Mouse (Mus musculus) CH12.LX (cell line): ENCODE data around the gene Sertm1. TPM values are rescaled to one million over a fixed set of nuclear protein-coding genes. Genes with fewer than 3 reads are reported as not detected.
A peak's percentile ranks its signal among the peaks of the same experiment; 100 is the strongest.

Source experiments
- DNase-seq: peaks from one replicate; pipeline ENCODE4 v3.0.0-alpha.2; 2013; ENCODE audit errors: extremely low read depth
- H3K27ac ChIP-seq: 2 replicates; pipeline ENCODE4 v1.5.1; 2012; ENCODE audit warnings: low read depth, mild to moderate bottlenecking, control low read depth, moderate library complexity; ENCODE audit not compliant: insufficient read depth
- H3K27me3 ChIP-seq: replicated peaks from 2 replicates; pipeline ENCODE3; 2012; ENCODE audit warnings: inconsistent platforms
- H3K36me3 ChIP-seq, 2 experiments: replicated peaks in 1 of 2; 2 replicates each; pipeline versions ENCODE3 to v1.6.1; 2012; ENCODE audit warnings: inconsistent platforms in 1 of 2, low read length in 1 of 2, mild to moderate bottlenecking in 1 of 2, mixed read lengths in 1 of 2, moderate library complexity in 1 of 2; ENCODE audit not compliant: control insufficient read depth in 1 of 2, insufficient read depth in 1 of 2
- H3K4me1 ChIP-seq, 2 experiments: 2 replicates each; pipeline ENCODE4 v1.6.1; 2012; ENCODE audit warnings: inconsistent platforms in 1 of 2, moderate library complexity in 1 of 2; ENCODE audit not compliant: insufficient read depth in 2 of 2, control insufficient read depth in 1 of 2
- H3K4me2 ChIP-seq: 2 replicates; pipeline ENCODE4 v1.6.1; 2012; ENCODE audit warnings: low read depth, mild to moderate bottlenecking, control low read depth; ENCODE audit not compliant: poor library complexity, insufficient read depth, severe bottlenecking
- H3K4me3 ChIP-seq, 3 experiments: fragments of 150-350 bp in 1 of 3; sonication (generic) in 1 of 3; replicated peaks in 1 of 3; 2 replicates each; pipeline versions ENCODE3 to v1.5.1; 2011 to 2012; ENCODE audit warnings: low read depth in 2 of 3, low read length in 2 of 3, mild to moderate bottlenecking in 2 of 3, moderate library complexity in 2 of 3, control low read depth in 1 of 3, improper control_type of control experiment in 1 of 3, inconsistent platforms in 1 of 3, mixed read lengths in 1 of 3; ENCODE audit not compliant: poor library complexity in 1 of 3
- H3K79me2 ChIP-seq: replicated peaks from 2 replicates; pipeline ENCODE4 v1.6.1; 2012; ENCODE audit warnings: mild to moderate bottlenecking, moderate library complexity; ENCODE audit not compliant: control insufficient read depth, poor library complexity, insufficient read depth, severe bottlenecking; ENCODE audit errors: extremely low read depth
- H3K9ac ChIP-seq: 2 replicates; pipeline ENCODE4 v1.6.1; 2012; ENCODE audit warnings: low read depth, mild to moderate bottlenecking, control low read depth, moderate library complexity; ENCODE audit not compliant: insufficient read depth
- H3K9me3 ChIP-seq: replicated peaks from 2 replicates; pipeline ENCODE3; 2012; ENCODE audit warnings: low read length, inconsistent platforms, mixed read lengths
- CTCF ChIP-seq, 2 experiments: IDR thresholded peaks in 1 of 2; conservative IDR thresholded peaks in 1 of 2; 2 replicates each; pipeline ENCODE4 v1.5.1; 2011 to 2012; ENCODE audit warnings: low read depth in 2 of 2, low read length in 2 of 2, improper control_type of control experiment in 1 of 2, inconsistent platforms in 1 of 2, mild to moderate bottlenecking in 1 of 2, moderate library complexity in 1 of 2
- HCFC1 ChIP-seq: IDR thresholded peaks from 2 replicates; pipeline ENCODE4 v1.6.1; 2012; ENCODE audit warnings: low read depth, mild to moderate bottlenecking, inconsistent platforms, low read length, improper control_type of control experiment
- KAT2A ChIP-seq: IDR thresholded peaks from 2 replicates; pipeline ENCODE4 v1.6.1; 2012; ENCODE audit warnings: low read length, improper control_type of control experiment, inconsistent platforms; ENCODE audit not compliant: insufficient replicate concordance
- NELFE ChIP-seq: IDR thresholded peaks from 2 replicates; pipeline ENCODE4 v1.6.1; 2011; ENCODE audit warnings: low read depth, low read length, improper control_type of control experiment
- NRF1 ChIP-seq: IDR thresholded peaks from 2 replicates; pipeline ENCODE4 v1.6.1; 2014; ENCODE audit warnings: low read depth, mild to moderate bottlenecking, inconsistent platforms, low read length, improper control_type of control experiment, moderate library complexity
- SMC3 ChIP-seq: IDR thresholded peaks from 2 replicates; pipeline ENCODE4 v1.6.1; 2011; ENCODE audit warnings: low read depth, low read length, improper control_type of control experiment
- USF1 ChIP-seq: IDR thresholded peaks from 2 replicates; pipeline ENCODE4 v1.6.1; 2014; ENCODE audit warnings: low read depth, mild to moderate bottlenecking, inconsistent platforms, low read length, improper control_type of control experiment
- ZMIZ1 ChIP-seq: IDR thresholded peaks from 2 replicates; pipeline ENCODE4 v1.6.1; 2012; ENCODE audit warnings: low read depth, mild to moderate bottlenecking, inconsistent platforms, low read length, improper control_type of control experiment
- dilution Hi-C: fragments of 300-500 bp; cut with MboI; formaldehyde crosslinking; loops from 2 replicates; pipeline ENCODE4 v1.14.3; 2020; ENCODE audit warnings: low sequenced_read_pairs; ENCODE audit not compliant: extremely low pct_unique_long_range_greater_than_20kb, extremely low pct_ligation_motif_present
- in situ Hi-C: fragments of 300-500 bp; cut with MboI; formaldehyde crosslinking; loops from 3 replicates; pipeline ENCODE4 v1.14.3; 2019; ENCODE audit warnings: low sequenced_read_pairs, low pct_ligation_motif_present, low pct_unique_long_range_greater_than_20kb, mixed read lengths
- polyA plus RNA-seq: library from polyadenylated mRNA; unstranded; fragments of >175 nt; gene quantifications from 2 replicates; pipeline ENCODE4 v1.2.1, GENCODE M21; 2012; ENCODE audit warnings: low read depth; ENCODE audit not compliant: insufficient read length
- total RNA-seq, 2 experiments: library from RNA; depleted of rRNA; stranded (reverse); fragments of 300-350 nt in 1 of 2; fragments of >200 nt in 1 of 2; gene quantifications; 2 replicates each; pipeline ENCODE4 v1.2.3; 2012 to 2014

The Sertm1 gene
- total and polyA plus RNA-seq, 3 experiments: not detected

DNA sequence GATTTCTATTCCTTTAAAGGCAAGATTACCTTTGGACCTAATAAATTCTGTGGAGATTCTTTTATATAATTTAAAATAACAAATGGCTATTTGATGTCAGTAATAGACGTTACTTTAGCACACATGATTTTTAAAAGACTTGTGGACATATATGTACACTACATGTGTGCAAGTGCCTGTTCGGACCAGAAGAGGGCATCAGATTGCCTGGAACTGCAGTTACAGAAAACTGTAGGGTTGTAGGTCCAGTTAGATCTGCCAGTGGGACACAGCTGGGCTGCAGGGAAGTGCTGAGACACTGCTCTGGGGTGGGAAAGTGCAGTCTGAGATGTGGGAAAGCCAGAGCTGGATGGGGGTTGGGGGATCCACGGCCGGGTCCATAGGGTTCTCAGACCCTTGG lies 16.9 kb upstream of the Sertm1 start:
- Histone ChIP-seq H3K36me3 (no peaks in the 10 kb centered on the region), H3K4me3 (no peak overlapping the region), H3K9ac (no peak overlapping the region), H3K79me2 (no peaks in the 10 kb centered on the region), H3K9me3 (no peaks in the 10 kb centered on the region), H3K4me1 (no peaks in the 10 kb centered on the region), H3K27me3 (peaks cover 2% of the 10 kb centered on the region), H3K27ac (no peak overlapping the region), H3K4me2 (no peak overlapping the region)
- no peak for TF ChIP-seq NELFE
- peak in 1 of 2 experiments; percentile 14; a peak in 1 of 4 replicates for TF ChIP-seq CTCF (conservative IDR thresholded peaks at IDR 0.05 in 1 of 2, IDR thresholded peaks at IDR 0.05 in 1 of 2; ENCODE audit: low read depth in 2 of 2, low read length in 2 of 2)
- in situ Hi-C loops: no loop called here
- no peak for DNase-seq
- dilution Hi-C loops: no loop called here

DNA sequence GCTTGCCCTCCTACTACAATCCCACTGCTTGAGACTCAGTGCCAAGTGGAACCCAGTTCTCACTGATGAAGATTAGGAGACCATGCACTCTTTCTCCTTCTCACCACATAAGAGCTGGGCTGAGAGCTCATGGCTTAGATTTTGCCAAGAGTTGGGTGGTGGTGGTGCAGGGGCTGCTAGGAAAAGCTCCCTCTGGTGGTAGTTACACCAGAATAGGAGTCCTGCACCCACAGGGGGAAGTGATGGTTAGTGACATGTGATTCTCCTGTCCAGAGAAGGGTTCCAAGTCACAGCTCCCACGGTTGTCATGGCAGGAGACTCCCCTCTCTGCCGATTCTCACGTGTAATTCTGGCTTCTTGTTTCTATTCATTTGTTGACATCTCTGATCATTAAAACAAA lies 4.7 kb upstream of the Sertm1 start:
- H3K27me3 ChIP-seq: no peaks in the 10 kb centered on the region
- DNase-seq: peak; percentile 27
- H3K9ac ChIP-seq: no peak overlapping the region
- peaks cover 3% of the 10 kb centered on the region for H3K9me3 ChIP-seq
- in situ Hi-C loops (no loop called here), dilution Hi-C loops (no loop called here)
- no peak overlapping the region for H3K4me2 ChIP-seq
- no peak overlapping the region for H3K4me3 ChIP-seq
- TF ChIP-seq CTCF (conservative IDR thresholded peaks at IDR 0.05 in 1 of 2, IDR thresholded peaks at IDR 0.05 in 1 of 2; ENCODE audit: low read depth in 2 of 2, low read length in 2 of 2): peak in 1 of 2 experiments; percentile 45; a peak in 2 of 4 replicates
- TF ChIP-seq SMC3: peak; percentile 29
- TF ChIP-seq HCFC1: no peak
- H3K79me2 ChIP-seq: no peaks in the 10 kb centered on the region
- no peak overlapping the region for H3K27ac ChIP-seq
- no peaks in the 10 kb centered on the region for H3K36me3 ChIP-seq
- no peaks in the 10 kb centered on the region for H3K4me1 ChIP-seq

DNA sequence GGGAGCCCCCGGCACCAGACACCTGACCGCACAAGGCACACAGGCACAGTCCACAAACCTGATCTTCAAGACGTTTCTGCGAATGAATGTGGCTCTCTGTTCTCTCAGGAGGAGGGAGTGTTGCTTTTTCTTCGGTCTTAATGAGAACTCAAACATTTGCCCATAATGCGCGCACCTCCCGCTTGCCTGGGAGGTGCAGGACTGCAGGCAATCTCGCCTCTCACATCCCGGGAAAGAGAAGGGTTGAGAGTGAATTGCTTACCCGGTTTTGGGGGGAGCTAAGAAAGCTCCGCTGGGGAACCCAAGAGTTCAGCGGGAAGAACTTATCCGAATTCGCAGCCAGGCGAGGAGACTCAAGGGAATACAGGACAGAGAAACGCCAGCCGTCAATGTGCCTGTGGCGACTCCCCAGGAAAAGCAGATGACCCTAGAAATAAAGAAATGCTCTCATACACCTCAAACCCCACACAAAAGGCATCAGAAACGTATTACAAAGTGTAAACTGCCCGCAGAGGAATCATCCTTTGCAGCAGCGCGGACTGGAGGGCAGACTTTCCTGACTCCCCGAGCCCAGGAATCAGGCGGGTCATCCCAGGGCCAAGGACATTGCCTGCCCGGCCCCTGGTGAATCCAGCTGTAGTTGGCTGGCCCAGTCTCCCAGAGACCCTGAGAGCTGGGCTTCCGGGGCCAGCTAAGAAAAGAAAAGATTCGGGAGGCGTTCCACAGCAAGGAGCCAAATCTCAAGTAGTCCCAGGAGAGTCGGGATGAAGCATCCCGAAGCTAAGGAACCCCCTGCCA lies 643 bp downstream of the Sertm1 start:
- no peak overlapping the region for H3K4me3 ChIP-seq
- H3K4me1 ChIP-seq: no peaks in the 10 kb centered on the region
- no peak overlapping the region for H3K27ac ChIP-seq
- no peak overlapping the region for H3K9ac ChIP-seq
- no peaks in the 10 kb centered on the region for H3K36me3 ChIP-seq
- no peak overlapping the region for H3K4me2 ChIP-seq
- no peaks in the 10 kb centered on the region for H3K79me2 ChIP-seq
- DNase-seq: no peak
- H3K9me3 ChIP-seq: peaks cover 3% of the 10 kb centered on the region
- dilution Hi-C loops (no loop called here), in situ Hi-C loops (no loop called here)
- H3K27me3 ChIP-seq: peaks cover 3% of the 10 kb centered on the region
- TF ChIP-seq NRF1: no peak
- TF ChIP-seq KAT2A: no peak
- TF ChIP-seq ZMIZ1: no peak
- no peak for TF ChIP-seq USF1
